Mouse (Mus musculus) hindbrain, embryonic 11.5 days (tissue): ENCODE measurements at regions not wholly inside any gene's neighbourhood (a gene's known extent, or its start where the extent isn't known, plus 50 kb on each side); places are given as distances from the start of the nearest gene placed in this dataset.

ENCODE experiments used
- ATAC-seq: fragments of 200-750 bp; cut with Nextera tagmentation; 2 replicates; pipeline ENCODE4 v1.8.0; 2017; ENCODE audit warnings: mild to moderate bottlenecking, moderate TSS enrichment, moderate library complexity; ENCODE audit not compliant: low FRiP score
- DNase-seq: peaks from one replicate; pipeline ENCODE4 v3.0.0-alpha.2; 2015; ENCODE audit warnings: low spot score
- H3K27ac ChIP-seq: fragments of 300-500 bp; sonication (generic); 2 replicates; pipeline ENCODE4 v1.5.1; 2014; ENCODE audit warnings: mild to moderate bottlenecking, low read depth, low read length
- H3K27me3 ChIP-seq: fragments of 300-500 bp; sonication (generic); 2 replicates; pipeline ENCODE4 v1.6.1; 2014; ENCODE audit warnings: mild to moderate bottlenecking, low read length, moderate library complexity, mixed read lengths; ENCODE audit not compliant: control insufficient read depth, insufficient read depth
- H3K36me3 ChIP-seq: fragments of 300-500 bp; sonication (generic); 2 replicates; pipeline ENCODE4 v1.6.1; 2014; ENCODE audit warnings: mild to moderate bottlenecking, low read length, moderate library complexity, mixed read lengths; ENCODE audit not compliant: control insufficient read depth, insufficient read depth
- H3K4me1 ChIP-seq: fragments of 300-500 bp; sonication (generic); replicated peaks from 2 replicates; pipeline ENCODE4 v1.6.1; 2014; ENCODE audit warnings: low read length, mixed read lengths; ENCODE audit not compliant: control insufficient read depth, insufficient read depth
- H3K4me2 ChIP-seq: fragments of 300-500 bp; sonication (generic); replicated peaks from 2 replicates; pipeline ENCODE4 v1.6.1; 2014; ENCODE audit warnings: mild to moderate bottlenecking, low read depth, low read length
- H3K4me3 ChIP-seq: fragments of 300-500 bp; sonication (generic); 2 replicates; pipeline ENCODE4 v1.5.1; 2014; ENCODE audit warnings: low read depth, low read length
- H3K9ac ChIP-seq: fragments of 300-500 bp; sonication (generic); 2 replicates; pipeline ENCODE4 v1.6.1; 2014; ENCODE audit warnings: low read depth, low read length
- H3K9me3 ChIP-seq: fragments of 300-500 bp; sonication (generic); 2 replicates; pipeline ENCODE4 v1.6.1; 2016; ENCODE audit warnings: low read length; ENCODE audit not compliant: control insufficient read depth
- WGBS: fragments of 180-500 bp; shearing (Covaris S2); extraction: QIAGEN DNeasy Blood & Tissue Kit; methylation state at CpG from one replicate; pipeline ENCODE4 v1.1.7; 2014; 5-methylcytosine and 5-hydroxymethylcytosine counted together

DNA sequence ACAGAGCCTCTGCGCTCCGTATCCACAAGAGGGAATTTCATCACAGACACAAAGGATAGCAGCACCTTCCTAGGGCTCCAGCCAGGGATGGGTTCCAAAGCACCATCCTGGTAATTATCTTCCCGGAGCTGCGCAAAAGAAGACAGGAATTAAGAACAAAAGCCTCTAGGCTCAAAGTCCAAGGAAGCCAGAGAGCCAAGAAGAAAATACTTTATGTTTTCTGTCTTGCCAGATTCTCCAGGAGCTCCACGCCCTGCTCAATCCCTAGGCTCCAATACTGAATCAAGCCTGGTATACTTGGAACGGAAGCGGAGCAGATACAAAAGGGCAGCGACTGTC lies 54.4 kb downstream of the Irf2bpl start:
- Histone ChIP-seq H3K9me3 (no peaks in the 10 kb centered on the region), H3K4me1 (peaks cover 13% of the 10 kb centered on the region), H3K9ac (0 out of 2 replicates have a peak overlapping the region, but pooled peaks have one; percentile 4), H3K27ac (no peak overlapping the region), H3K27me3 (no peaks in the 10 kb centered on the region), H3K36me3 (no peaks in the 10 kb centered on the region), H3K4me2 (no peak overlapping the region), H3K4me3 (no peak overlapping the region)
- no peak for ATAC-seq
- WGBS: 74% methylated on average over 8 of the region's 8 CpGs
- no peak for DNase-seq

DNA sequence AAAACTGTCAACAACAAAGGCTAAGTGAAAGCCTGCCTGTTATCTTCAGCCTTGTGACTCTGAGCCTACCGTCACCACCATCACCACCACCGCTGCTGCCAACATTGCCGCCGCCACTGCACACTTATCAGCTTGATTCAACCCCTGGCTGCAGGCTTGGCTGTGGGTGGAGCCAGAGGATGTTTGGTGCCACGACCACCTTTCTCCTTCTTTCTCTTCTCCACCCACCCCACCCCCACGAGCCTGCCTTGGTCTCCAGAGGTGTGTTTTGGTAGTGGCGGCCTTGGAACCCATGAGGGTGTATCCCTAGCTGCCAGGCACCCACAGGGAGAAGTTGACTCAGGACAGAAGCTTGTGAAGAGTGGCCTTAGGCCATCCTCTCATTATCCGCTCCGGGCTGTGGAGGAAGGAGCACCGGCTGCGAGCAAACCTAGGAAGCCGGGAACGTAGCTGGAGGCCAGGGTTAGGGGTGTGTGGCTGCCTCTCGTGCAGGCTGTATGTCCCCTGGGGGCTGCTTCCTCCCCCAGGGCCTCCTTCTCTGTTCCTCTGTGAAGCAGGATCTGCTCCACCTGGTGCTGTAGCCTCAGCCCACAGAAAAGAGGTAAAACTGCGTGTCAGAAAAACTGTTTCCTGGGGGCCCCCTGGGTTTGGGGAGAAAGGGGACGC lies 54.9 kb downstream of the Irf2bpl start:
- Histone ChIP-seq H3K4me1 (peaks cover 18% of the 10 kb centered on the region), H3K27me3 (no peaks in the 10 kb centered on the region), H3K4me3 (no peak overlapping the region), H3K27ac (no peak overlapping the region), H3K4me2 (no peak overlapping the region), H3K9ac (0 out of 2 replicates have a peak overlapping the region, but pooled peaks have one; percentile 4), H3K9me3 (no peaks in the 10 kb centered on the region), H3K36me3 (no peaks in the 10 kb centered on the region)
- DNase-seq (no peak), ATAC-seq (no peak)
- WGBS: 69% methylated on average over 16 of the region's 16 CpGs

- no peak for ATAC-seq
- no peaks in the 10 kb centered on the region for H3K36me3 ChIP-seq
- H3K9me3 ChIP-seq: no peaks in the 10 kb centered on the region
- H3K4me1 ChIP-seq: peaks cover 14% of the 10 kb centered on the region
- H3K4me3 ChIP-seq: no peak overlapping the region
- H3K4me2 ChIP-seq: no peak overlapping the region
- no peak for DNase-seq
- H3K27ac ChIP-seq: no peak overlapping the region
- H3K27me3 ChIP-seq: no peaks in the 10 kb centered on the region
- WGBS: 88% methylated on average over 2 of the region's 2 CpGs
- no peak overlapping the region for H3K9ac ChIP-seq
These were observed 57.4 kb downstream of the Irf2bpl start for GRCm38 (mm10) chr12:86827241-86827606.

- no peak for ATAC-seq
- no peak for DNase-seq
- H3K4me2 ChIP-seq: no peak overlapping the region
- H3K36me3 ChIP-seq: no peaks in the 10 kb centered on the region
- 0 out of 2 replicates have a peak overlapping the region, but pooled peaks have one; percentile 30 for H3K27ac ChIP-seq
- no peaks in the 10 kb centered on the region for H3K9me3 ChIP-seq
- H3K9ac ChIP-seq: no peak overlapping the region
- WGBS: 60% methylated on average over 13 of the region's 13 CpGs
- H3K4me3 ChIP-seq: no peak overlapping the region
- no peaks in the 10 kb centered on the region for H3K27me3 ChIP-seq
- peaks cover 14% of the 10 kb centered on the region for H3K4me1 ChIP-seq
These were observed 58.0 kb downstream of the Irf2bpl start for GRCm38 (mm10) chr12:86826420-86827240.

DNA sequence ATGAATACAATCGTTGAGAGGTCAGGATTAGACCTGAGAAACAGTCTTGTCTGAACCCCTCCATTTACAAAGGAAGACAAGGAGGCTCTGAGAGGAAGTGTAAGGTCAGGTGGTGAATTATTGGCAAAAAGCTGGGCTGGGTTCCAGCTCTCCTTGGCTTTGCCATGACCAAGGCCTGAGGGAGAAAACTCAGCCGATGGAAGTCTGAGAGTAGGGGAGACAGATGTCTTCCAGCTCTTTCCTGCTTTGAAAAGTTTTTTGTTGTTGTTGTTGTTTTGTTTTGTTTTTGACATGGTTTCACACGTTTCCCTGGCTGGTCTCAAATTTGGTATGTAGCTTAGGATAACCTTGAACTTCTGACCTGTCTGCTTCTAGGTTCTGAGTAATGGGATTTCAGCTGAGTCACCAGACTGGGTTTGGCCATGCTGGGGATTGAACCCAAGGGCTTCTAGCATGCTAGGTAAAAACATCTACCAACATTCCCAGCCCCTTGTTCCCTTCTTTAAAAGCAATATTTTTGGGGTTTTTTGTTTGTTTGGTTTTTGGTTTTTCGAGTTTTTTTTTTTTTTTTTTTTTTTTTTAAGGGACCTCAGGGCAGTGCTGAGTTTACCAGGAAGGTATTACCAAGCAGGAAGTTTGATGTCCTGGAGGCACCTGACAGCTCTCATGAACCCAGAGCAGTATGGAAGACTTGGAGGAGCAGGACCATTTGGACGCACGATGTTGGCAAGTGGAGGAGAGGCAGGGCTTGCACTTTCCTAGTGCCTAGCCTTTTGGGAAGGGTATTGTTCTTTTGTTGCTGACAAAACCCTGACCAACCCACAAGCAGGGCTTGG lies 58.8 kb downstream of the Irf2bpl start:
- 50% methylated on average over 6 of the region's 6 CpGs for WGBS
- no peaks in the 10 kb centered on the region for H3K27me3 ChIP-seq
- H3K4me2 ChIP-seq: no peak overlapping the region
- no peak overlapping the region for H3K4me3 ChIP-seq
- H3K36me3 ChIP-seq: no peaks in the 10 kb centered on the region
- no peak for DNase-seq
- H3K27ac ChIP-seq: peak overlapping the region; percentile 99
- H3K9ac ChIP-seq: no peak overlapping the region
- no peak for ATAC-seq
- H3K4me1 ChIP-seq: peaks cover 17% of the 10 kb centered on the region
- H3K9me3 ChIP-seq: no peaks in the 10 kb centered on the region

DNA sequence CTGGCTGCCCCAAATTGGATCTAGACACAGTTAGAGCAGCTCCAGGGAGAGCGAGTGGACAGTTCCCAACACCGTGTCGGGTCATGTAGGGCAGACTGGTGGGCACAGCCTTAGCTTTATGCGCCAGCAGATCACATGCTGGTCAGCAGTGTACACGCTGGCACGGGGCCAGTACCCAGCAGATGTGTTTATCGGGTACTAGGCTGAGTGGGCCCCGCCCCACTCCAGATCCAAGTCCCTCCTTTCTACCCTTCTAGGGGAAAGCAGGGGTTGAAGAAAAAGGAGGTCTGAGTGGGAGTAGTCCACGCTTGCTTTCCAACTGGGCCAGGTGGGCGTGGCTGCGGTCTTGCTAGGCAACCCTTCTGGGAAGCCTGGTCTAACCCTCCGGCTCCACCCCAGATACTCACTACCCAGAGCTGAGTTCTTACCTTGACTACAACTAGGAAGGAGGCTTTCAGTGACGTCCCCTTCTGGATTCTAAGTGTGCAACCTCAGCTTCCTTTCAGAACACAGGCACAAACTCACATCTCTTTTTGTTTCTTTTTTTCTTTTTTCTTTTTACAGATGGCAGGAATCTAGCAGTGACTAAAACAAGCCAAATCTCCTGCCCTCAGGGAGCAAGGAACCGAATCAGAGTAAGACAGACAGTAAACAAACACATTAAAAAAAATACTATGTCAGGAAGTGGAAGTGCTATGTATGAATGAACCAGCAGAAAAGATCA lies 59.6 kb downstream of the Irf2bpl start:
- WGBS: 6% methylated on average over 14 of the region's 14 CpGs
- DNase-seq: peak; percentile 71
- H3K36me3 ChIP-seq: no peaks in the 10 kb centered on the region
- H3K9ac ChIP-seq: peak overlapping the region; percentile 38
- no peaks in the 10 kb centered on the region for H3K27me3 ChIP-seq
- no peaks in the 10 kb centered on the region for H3K9me3 ChIP-seq
- ATAC-seq: peak; percentile 57
- H3K4me3 ChIP-seq: no peak overlapping the region
- peaks cover 16% of the 10 kb centered on the region for H3K4me1 ChIP-seq
- peak overlapping the region; percentile 36 for H3K4me2 ChIP-seq
- H3K27ac ChIP-seq: peak overlapping the region; percentile 99

DNA sequence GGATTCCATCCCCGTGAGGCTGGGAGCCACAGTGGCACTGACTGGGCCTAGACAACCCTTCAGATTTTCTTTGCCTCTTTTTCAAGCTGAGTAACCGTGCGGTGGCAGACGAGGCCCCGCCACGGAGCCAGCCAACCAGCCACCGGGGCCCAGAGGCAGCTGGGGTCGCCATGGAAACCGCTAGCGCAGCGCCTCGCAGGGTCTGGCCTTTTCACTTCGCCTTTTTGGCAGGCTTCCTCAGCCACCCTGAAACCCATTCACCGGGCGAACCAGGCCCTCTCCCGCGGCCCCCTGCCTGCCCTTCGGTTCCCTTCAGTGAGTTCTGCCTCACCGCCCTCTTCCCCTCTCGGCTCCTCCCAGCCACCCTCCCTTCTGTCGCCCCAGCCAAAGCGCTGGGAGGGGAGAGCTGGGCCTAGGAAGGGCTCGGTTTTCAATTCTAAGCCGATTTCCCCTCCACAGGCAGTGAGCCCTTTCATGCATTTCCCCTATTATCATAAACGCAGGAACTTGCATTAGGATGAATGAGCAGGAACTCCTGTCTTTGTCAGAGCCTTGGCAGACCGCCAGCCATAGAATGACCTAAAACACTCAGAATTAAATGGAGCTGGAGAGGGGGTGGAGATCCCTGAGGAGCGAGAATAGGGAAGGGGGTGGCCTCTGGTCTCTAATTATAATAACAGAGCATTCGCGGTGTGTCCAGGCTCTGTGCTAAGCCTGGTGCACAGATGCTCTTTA lies 60.6 kb downstream of the Irf2bpl start:
- H3K27me3 ChIP-seq: no peaks in the 10 kb centered on the region
- DNase-seq (peak; percentile 94), ATAC-seq (peak; percentile 93)
- H3K4me1 ChIP-seq: peaks cover 13% of the 10 kb centered on the region
- peak overlapping the region; percentile 36 for H3K4me2 ChIP-seq
- H3K36me3 ChIP-seq: no peaks in the 10 kb centered on the region
- no peaks in the 10 kb centered on the region for H3K9me3 ChIP-seq
- peak overlapping the region; percentile 52 for H3K9ac ChIP-seq
- peak overlapping the region; percentile 99 for H3K27ac ChIP-seq
- 0 out of 2 replicates have a peak overlapping the region, but pooled peaks have one; percentile 12 for H3K4me3 ChIP-seq
- WGBS: 1% methylated on average over 27 of the region's 29 CpGs

GRCm38 (mm10) chr12:86823488-86823854 lies 61.1 kb downstream of the Irf2bpl start:
- Histone ChIP-seq H3K9me3 (no peaks in the 10 kb centered on the region), H3K4me3 (no peak overlapping the region), H3K27me3 (no peaks in the 10 kb centered on the region), H3K36me3 (no peaks in the 10 kb centered on the region), H3K4me1 (peaks cover 13% of the 10 kb centered on the region), H3K9ac (peak overlapping the region; percentile 48), H3K4me2 (peak overlapping the region; percentile 21), H3K27ac (peak overlapping the region; percentile 99)
- DNase-seq: peak; percentile 48
- ATAC-seq: peak; percentile 8; the same call in 1 of the 2 replicates
- whole genome bisulfite sequencing: 21% methylated on average over 2 of the region's 4 CpGs
